Mouse (Mus musculus): ENCODE results near the gene Rhbdd3. TPM values are rescaled to one million over a fixed set of nuclear protein-coding genes. Genes with fewer than 3 reads are reported as not detected.
A peak's percentile ranks its signal among the peaks of the same experiment; 100 is the strongest.
"Not testable (repeated sequence)": the region's sequence is repeated elsewhere in the genome, so short reads cannot be mapped to it uniquely, and the experiment has no call there.

Rhbdd3 gene
- polyA plus RNA-seq, 1 experiment from 2014 or later, result 30.9 TPM

GRCm38 (mm10) chr11:5074882-5075281, 23.8 kb upstream of the Rhbdd3 start:
- Histone ChIP-seq H3K4me1 (replicated peaks) (no peaks in the 10 kb centered on the region), H3K9me3 (no peaks in the 10 kb centered on the region), H3K27me3 (no peaks in the 10 kb centered on the region), H3K9ac (no peak overlapping the region), H3K27ac (no peak overlapping the region), H3K4me3 (no peak overlapping the region), H3K36me3 (peaks cover 85% of the 10 kb centered on the region), H3K4me2 (no peak overlapping the region)
- ATAC-seq (ENCODE audit: low FRiP score), result no peak
- 74% methylated on average over 4 of the region's 4 CpGs for WGBS

- no peak overlapping the region for H3K9ac ChIP-seq
- ATAC-seq (ENCODE audit: low FRiP score), result no peak
- H3K36me3 ChIP-seq, result peaks cover 84% of the 10 kb centered on the region
- no peaks in the 10 kb centered on the region for H3K9me3 ChIP-seq
- no peaks in the 10 kb centered on the region for H3K4me1 ChIP-seq (replicated peaks)
- no peak overlapping the region for H3K4me2 ChIP-seq
- no peaks in the 10 kb centered on the region for H3K27me3 ChIP-seq
- no peak overlapping the region for H3K4me3 ChIP-seq
- no peak overlapping the region for H3K27ac ChIP-seq
Measured at GRCm38 (mm10) chr11:5075760-5076159, 23.0 kb upstream of the Rhbdd3 start.

GRCm38 (mm10) chr11:5076843-5077242, 21.9 kb upstream of the Rhbdd3 start:
- H3K27ac ChIP-seq; H3K4me1 ChIP-seq (replicated peaks); H3K9me3 ChIP-seq; H3K4me2 ChIP-seq; H3K27me3 ChIP-seq; H3K4me3 ChIP-seq; ATAC-seq (ENCODE audit: low FRiP score); H3K9ac ChIP-seq: not testable (repeated sequence)
- 87% methylated on average over 4 of the region's 5 CpGs for WGBS
- peaks cover 80% of the 10 kb centered on the region for H3K36me3 ChIP-seq

GRCm38 (mm10) chr11:5089147-5089546, 9.6 kb upstream of the Rhbdd3 start:
- Histone ChIP-seq H3K9me3 (no peaks in the 10 kb centered on the region), H3K4me1 (replicated peaks) (no peaks in the 10 kb centered on the region), H3K27me3 (no peaks in the 10 kb centered on the region), H3K9ac (no peak overlapping the region), H3K4me3 (no peak overlapping the region), H3K36me3 (peaks cover 79% of the 10 kb centered on the region), H3K4me2 (no peak overlapping the region), H3K27ac (no peak overlapping the region)
- ATAC-seq (ENCODE audit: low FRiP score), result no peak
- WGBS, result 100% methylated on average over 1 of the region's 1 CpGs

- H3K27ac ChIP-seq, result no peak overlapping the region
- WGBS, result 38% methylated on average over 2 of the region's 2 CpGs
- H3K9me3 ChIP-seq, result no peaks in the 10 kb centered on the region
- peaks cover 54% of the 10 kb centered on the region for H3K36me3 ChIP-seq
- peaks cover 13% of the 10 kb centered on the region for H3K4me1 ChIP-seq (replicated peaks)
- no peak for ATAC-seq (ENCODE audit: low FRiP score)
- H3K9ac ChIP-seq, result no peak overlapping the region
- H3K27me3 ChIP-seq, result no peaks in the 10 kb centered on the region
- H3K4me3 ChIP-seq, result no peak overlapping the region
- H3K4me2 ChIP-seq, result no peak overlapping the region
Measured at GRCm38 (mm10) chr11:5091706-5092105, 7.0 kb upstream of the Rhbdd3 start.

- Histone ChIP-seq H3K4me2 (peak overlapping the region; percentile 2; the same call in 1 of the 2 replicates), H3K9ac (peak overlapping the region; percentile 10; the same call in 1 of the 2 replicates), H3K27me3 (no peaks in the 10 kb centered on the region), H3K4me3 (no peak overlapping the region), H3K4me1 (replicated peaks) (peaks cover 33% of the 10 kb centered on the region), H3K9me3 (no peaks in the 10 kb centered on the region), H3K27ac (no peak overlapping the region), H3K36me3 (peaks cover 16% of the 10 kb centered on the region)
- 83% methylated on average over 5 of the region's 5 CpGs for WGBS
- no peak for ATAC-seq (ENCODE audit: low FRiP score)
Measured at GRCm38 (mm10) chr11:5095877-5096276, 2.8 kb upstream of the Rhbdd3 start.

GRCm38 (mm10) chr11:5096480-5097020, 2.2 kb upstream of the Rhbdd3 start:
- no peaks in the 10 kb centered on the region for H3K27me3 ChIP-seq
- 73% methylated on average over 8 of the region's 8 CpGs for WGBS
- peaks cover 10% of the 10 kb centered on the region for H3K36me3 ChIP-seq
- H3K9ac ChIP-seq, result peak overlapping the region; percentile 99; the same call in 1 of the 2 replicates
- H3K4me1 ChIP-seq (replicated peaks), result peaks cover 39% of the 10 kb centered on the region
- no peaks in the 10 kb centered on the region for H3K9me3 ChIP-seq
- H3K4me2 ChIP-seq, result peak overlapping the region; percentile 94
- ATAC-seq (ENCODE audit: low FRiP score), result no peak
- H3K4me3 ChIP-seq, result peak overlapping the region; percentile 100
- H3K27ac ChIP-seq, result no peak overlapping the region

GRCm38 (mm10) chr11:5098035-5098735, 541 bp upstream of the Rhbdd3 start:
- peak overlapping the region; percentile 100 for H3K4me3 ChIP-seq
- peaks cover 43% of the 10 kb centered on the region for H3K4me1 ChIP-seq (replicated peaks)
- peak overlapping the region; percentile 98 for H3K27ac ChIP-seq
- WGBS, result under 1% methylated on average over 44 of the region's 44 CpGs
- H3K36me3 ChIP-seq, result peaks cover 2% of the 10 kb centered on the region
- H3K9ac ChIP-seq, result peak overlapping the region; percentile 99
- no peaks in the 10 kb centered on the region for H3K27me3 ChIP-seq
- peak overlapping the region; percentile 94 for H3K4me2 ChIP-seq
- no peaks in the 10 kb centered on the region for H3K9me3 ChIP-seq
- peak; percentile 30 for ATAC-seq (ENCODE audit: low FRiP score)

GRCm38 (mm10) chr11:5099576-5100183, 954 bp downstream of the Rhbdd3 start:
- H3K4me2 ChIP-seq, result peak overlapping the region; percentile 82
- peak overlapping the region; percentile 99 for H3K9ac ChIP-seq
- no peaks in the 10 kb centered on the region for H3K9me3 ChIP-seq
- no peaks in the 10 kb centered on the region for H3K27me3 ChIP-seq
- H3K4me3 ChIP-seq, result peak overlapping the region; percentile 100
- H3K27ac ChIP-seq, result peak overlapping the region; percentile 98
- H3K36me3 ChIP-seq, result peaks cover 15% of the 10 kb centered on the region
- ATAC-seq (ENCODE audit: low FRiP score), result peak; percentile 84
- WGBS, result under 1% methylated on average over 28 of the region's 31 CpGs
- H3K4me1 ChIP-seq (replicated peaks), result peaks cover 43% of the 10 kb centered on the region

GRCm38 (mm10) chr11:5100283-5100682, 1.6 kb downstream of the Rhbdd3 start:
- peak overlapping the region; percentile 98 for H3K27ac ChIP-seq

GRCm38 (mm10) chr11:5100801-5101200, 2.1 kb downstream of the Rhbdd3 start:
- H3K4me3 ChIP-seq, result peak overlapping the region; percentile 100
- H3K36me3 ChIP-seq, result peaks cover 26% of the 10 kb centered on the region
- H3K9ac ChIP-seq, result peak overlapping the region; percentile 99
- no peaks in the 10 kb centered on the region for H3K9me3 ChIP-seq
- 43% methylated on average over 5 of the region's 5 CpGs for WGBS
- H3K27me3 ChIP-seq, result no peaks in the 10 kb centered on the region
- ATAC-seq (ENCODE audit: low FRiP score), result no peak
- H3K27ac ChIP-seq, result peak overlapping the region; percentile 98
- peak overlapping the region; percentile 82 for H3K4me2 ChIP-seq
- peaks cover 39% of the 10 kb centered on the region for H3K4me1 ChIP-seq (replicated peaks)

More at GRCm38 (mm10) chr11:5100283-5100682, 1.6 kb downstream of the Rhbdd3 start:
- 0% methylated on average over 7 of the region's 7 CpGs for WGBS
- Histone ChIP-seq H3K27me3 (no peaks in the 10 kb centered on the region), H3K4me3 (peak overlapping the region; percentile 100), H3K36me3 (peaks cover 21% of the 10 kb centered on the region), H3K4me1 (replicated peaks) (peaks cover 42% of the 10 kb centered on the region), H3K4me2 (peak overlapping the region; percentile 82), H3K9ac (peak overlapping the region; percentile 99), H3K9me3 (no peaks in the 10 kb centered on the region)
- ATAC-seq (ENCODE audit: low FRiP score), result no peak

GRCm38 (mm10) chr11:5101641-5102040, 2.9 kb downstream of the Rhbdd3 start:
- H3K36me3 ChIP-seq, result peaks cover 30% of the 10 kb centered on the region
- H3K9ac ChIP-seq, result peak overlapping the region; percentile 99; the same call in 1 of the 2 replicates
- WGBS, result 89% methylated on average over 6 of the region's 6 CpGs
- no peaks in the 10 kb centered on the region for H3K9me3 ChIP-seq
- H3K4me2 ChIP-seq, result peak overlapping the region; percentile 82; the same call in 1 of the 2 replicates
- no peaks in the 10 kb centered on the region for H3K27me3 ChIP-seq
- ATAC-seq (ENCODE audit: low FRiP score), result no peak
- no peak overlapping the region; the same call in 1 of the 2 replicates for H3K27ac ChIP-seq
- peaks cover 31% of the 10 kb centered on the region for H3K4me1 ChIP-seq (replicated peaks)
- H3K4me3 ChIP-seq, result no peak overlapping the region

All from hindbrain, embryonic 13.5 days (tissue).